Mouse (Mus musculus) left cerebral cortex, postnatal 36 days (tissue): ENCODE measurements around the gene Dnajb12. TPM values are rescaled to one million over a fixed set of nuclear protein-coding genes. Genes with fewer than 3 reads are reported as not detected.

ENCODE experiments used
- DNase-seq, 2 experiments: peaks; one replicate each; pipeline ENCODE4 v3.0.0; 2021 to 2022; ENCODE audit warnings: low spot score in 2 of 2, mixed read lengths in 1 of 2
- intact Hi-C: fragments of 180-260 bp; cut with DNase I; formaldehyde crosslinking; loops from one replicate; pipeline ENCODE4 v1.15.1; 2025
- total RNA-seq, 2 experiments: library from RNA; stranded (reverse); gene quantifications; 2 replicates each; pipeline ENCODE4 v1.2.3; 2021

Gene Dnajb12
- total RNA-seq, 2 experiments from 2014 or later, result 51.8 to 56.0 TPM

GRCm38 (mm10) chr10:59908776-59909315 lies 29.5 kb downstream of the Dnajb12 start:
- no peak for DNase-seq
- intact Hi-C loops, result no loop called here

GRCm38 (mm10) chr10:59909357-59909847 lies 30.0 kb downstream of the Dnajb12 start:
- intact Hi-C loops, result no loop called here

GRCm38 (mm10) chr10:59911091-59911490 lies 31.7 kb downstream of the Dnajb12 start:
- DNase-seq, result no peak
- intact Hi-C loops, result no loop called here

More at GRCm38 (mm10) chr10:59909357-59909847, 30.0 kb downstream of the Dnajb12 start:
- DNase-seq, result no peak

GRCm38 (mm10) chr10:59911561-59912198 lies 32.3 kb downstream of the Dnajb12 start:
- no peak for DNase-seq
- intact Hi-C loops, result no loop called here

- no peak for DNase-seq
- intact Hi-C loops, result no loop called here
Observed at GRCm38 (mm10) chr10:59915196-59915962, 36.0 kb downstream of the Dnajb12 start.

GRCm38 (mm10) chr10:59916159-59916558 lies 36.8 kb downstream of the Dnajb12 start:
- intact Hi-C loops, result no loop called here

GRCm38 (mm10) chr10:59916649-59917048 lies 37.3 kb downstream of the Dnajb12 start:
- intact Hi-C loops, result no loop called here
- DNase-seq, result no peak

More at GRCm38 (mm10) chr10:59916159-59916558, 36.8 kb downstream of the Dnajb12 start:
- DNase-seq, result no peak

- no peak for DNase-seq
- intact Hi-C loops, result no loop called here
Observed at GRCm38 (mm10) chr10:59918111-59918510, 38.8 kb downstream of the Dnajb12 start.

- DNase-seq, result no peak
Observed at GRCm38 (mm10) chr10:59919494-59920181, 40.3 kb downstream of the Dnajb12 start.

GRCm38 (mm10) chr10:59920485-59920809 lies 41.1 kb downstream of the Dnajb12 start:
- intact Hi-C loops, result no loop called here
- no peak for DNase-seq

More at GRCm38 (mm10) chr10:59919494-59920181, 40.3 kb downstream of the Dnajb12 start:
- intact Hi-C loops, result no loop called here

- DNase-seq, result peak; percentile 60 to 61
- intact Hi-C loops, result no loop called here
Observed at GRCm38 (mm10) chr10:59920810-59921681, 41.7 kb downstream of the Dnajb12 start.

- DNase-seq, result no peak
- intact Hi-C loops, result no loop called here
Observed at GRCm38 (mm10) chr10:59923493-59923892, 44.1 kb downstream of the Dnajb12 start.

GRCm38 (mm10) chr10:59924305-59924704 lies 44.9 kb downstream of the Dnajb12 start:
- intact Hi-C loops, result no loop called here
- DNase-seq, result peak in 1 of 2 experiments; percentile 27

- no peak for DNase-seq
- intact Hi-C loops, result no loop called here
Observed at GRCm38 (mm10) chr10:59929205-59929604, 49.8 kb downstream of the Dnajb12 start.

GRCm38 (mm10) chr10:59930996-59931395 lies 51.6 kb downstream of the Dnajb12 start:
- DNase-seq, result peak; percentile 29 to 33

GRCm38 (mm10) chr10:59932521-59932920 lies 53.2 kb downstream of the Dnajb12 start:
- DNase-seq, result no peak
- intact Hi-C loops, result no loop called here

More at GRCm38 (mm10) chr10:59930996-59931395, 51.6 kb downstream of the Dnajb12 start:
- intact Hi-C loops, result no loop called here

- intact Hi-C loops, result no loop called here
Observed at GRCm38 (mm10) chr10:59934039-59934438, 54.7 kb downstream of the Dnajb12 start.

GRCm38 (mm10) chr10:59936058-59936856 lies 56.9 kb downstream of the Dnajb12 start:
- intact Hi-C loops, result no loop called here
- no peak for DNase-seq

More at GRCm38 (mm10) chr10:59934039-59934438, 54.7 kb downstream of the Dnajb12 start:
- no peak for DNase-seq
